Mouse (Mus musculus) neural tube, embryonic 14.5 days (tissue): ENCODE measurements around the gene Unc13d. TPM values are rescaled to one million over a fixed set of nuclear protein-coding genes. Genes with fewer than 3 reads are reported as not detected.

Experiments used
- ATAC-seq: fragments of 200-750 bp; cut with Nextera tagmentation; 2 replicates; pipeline ENCODE4 v1.8.0; 2017; ENCODE audit warnings: low read depth, mild to moderate bottlenecking, moderate TSS enrichment, moderate library complexity
- H3K27ac ChIP-seq: fragments of 300-500 bp; sonication (generic); 2 replicates; pipeline ENCODE4 v1.5.1; 2014; ENCODE audit warnings: low read depth, mild to moderate bottlenecking, control low read depth, low read length, moderate library complexity, mixed read lengths
- H3K27me3 ChIP-seq: fragments of 300-500 bp; sonication (generic); 2 replicates; pipeline ENCODE4 v1.6.1; 2014; ENCODE audit warnings: low read length; ENCODE audit not compliant: control insufficient read depth, insufficient read depth
- H3K36me3 ChIP-seq: fragments of 300-500 bp; sonication (generic); 2 replicates; pipeline ENCODE4 v1.6.1; 2014; ENCODE audit warnings: low read length, mixed read lengths; ENCODE audit not compliant: control insufficient read depth, insufficient read depth
- H3K4me1 ChIP-seq: fragments of 300-500 bp; sonication (generic); 2 replicates; pipeline ENCODE4 v1.6.1; 2014; ENCODE audit warnings: low read length; ENCODE audit not compliant: control insufficient read depth, insufficient read depth
- H3K4me2 ChIP-seq: fragments of 300-500 bp; sonication (generic); 2 replicates; pipeline ENCODE4 v1.6.1; 2014; ENCODE audit warnings: mild to moderate bottlenecking, low read depth, low read length, control low read depth
- H3K4me3 ChIP-seq: fragments of 300-500 bp; sonication (generic); 2 replicates; pipeline ENCODE4 v1.5.1; 2014; ENCODE audit warnings: low read depth, low read length, control low read depth, mixed read lengths
- H3K9ac ChIP-seq: fragments of 300-500 bp; sonication (generic); replicated peaks from 2 replicates; pipeline ENCODE4 v1.6.1; 2014; ENCODE audit warnings: low read depth, mild to moderate bottlenecking, control low read depth, low read length, mixed read lengths
- H3K9me3 ChIP-seq: fragments of 300-500 bp; sonication (generic); 2 replicates; pipeline ENCODE4 v1.6.1; 2016; ENCODE audit warnings: low read length; ENCODE audit not compliant: control insufficient read depth
- WGBS: fragments of 180-500 bp; shearing (Covaris S2); extraction: QIAGEN DNeasy Blood & Tissue Kit; methylation state at CpG from one replicate; pipeline ENCODE4 v1.1.7; 2014; 5-methylcytosine and 5-hydroxymethylcytosine counted together
- polyA plus RNA-seq: library from polyadenylated mRNA; unstranded; fragments of >200 nt; fragmentation: Nextera tagmentation; extraction: Ambion mirVana; gene quantifications from 2 replicates; pipeline ENCODE4 v1.2.1, GENCODE M21; 2014

The Unc13d gene
- polyA plus RNA-seq, 1 experiment from 2014 or later: 0.88 TPM

DNA sequence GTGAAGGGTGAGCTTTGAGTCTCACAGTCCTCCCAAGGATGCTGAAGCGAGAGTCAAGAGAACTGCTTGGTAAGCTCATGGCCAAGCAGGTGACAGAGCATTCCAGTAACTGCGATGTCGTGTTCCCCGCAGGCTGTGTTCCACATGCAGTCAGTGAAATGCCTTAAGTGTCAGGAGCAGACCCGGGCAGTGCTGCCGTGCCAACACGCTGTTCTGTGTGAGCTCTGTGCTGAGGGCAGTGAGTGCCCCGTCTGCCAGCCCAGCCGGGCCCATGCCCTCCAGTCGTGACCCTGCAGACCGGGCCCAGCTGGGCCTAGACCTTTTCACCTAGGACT is 18.1 kb downstream of the Unc13d start:
- Histone ChIP-seq H3K27ac (no peak overlapping the region), H3K4me3 (no peak overlapping the region), H3K4me2 (no peak overlapping the region), H3K27me3 (no peaks in the 10 kb centered on the region), H3K9ac (no peak overlapping the region), H3K4me1 (no peaks in the 10 kb centered on the region), H3K9me3 (no peaks in the 10 kb centered on the region), H3K36me3 (peaks cover 67% of the 10 kb centered on the region)
- 97% methylated on average over 11 of the region's 11 CpGs for WGBS
- no peak for ATAC-seq

DNA sequence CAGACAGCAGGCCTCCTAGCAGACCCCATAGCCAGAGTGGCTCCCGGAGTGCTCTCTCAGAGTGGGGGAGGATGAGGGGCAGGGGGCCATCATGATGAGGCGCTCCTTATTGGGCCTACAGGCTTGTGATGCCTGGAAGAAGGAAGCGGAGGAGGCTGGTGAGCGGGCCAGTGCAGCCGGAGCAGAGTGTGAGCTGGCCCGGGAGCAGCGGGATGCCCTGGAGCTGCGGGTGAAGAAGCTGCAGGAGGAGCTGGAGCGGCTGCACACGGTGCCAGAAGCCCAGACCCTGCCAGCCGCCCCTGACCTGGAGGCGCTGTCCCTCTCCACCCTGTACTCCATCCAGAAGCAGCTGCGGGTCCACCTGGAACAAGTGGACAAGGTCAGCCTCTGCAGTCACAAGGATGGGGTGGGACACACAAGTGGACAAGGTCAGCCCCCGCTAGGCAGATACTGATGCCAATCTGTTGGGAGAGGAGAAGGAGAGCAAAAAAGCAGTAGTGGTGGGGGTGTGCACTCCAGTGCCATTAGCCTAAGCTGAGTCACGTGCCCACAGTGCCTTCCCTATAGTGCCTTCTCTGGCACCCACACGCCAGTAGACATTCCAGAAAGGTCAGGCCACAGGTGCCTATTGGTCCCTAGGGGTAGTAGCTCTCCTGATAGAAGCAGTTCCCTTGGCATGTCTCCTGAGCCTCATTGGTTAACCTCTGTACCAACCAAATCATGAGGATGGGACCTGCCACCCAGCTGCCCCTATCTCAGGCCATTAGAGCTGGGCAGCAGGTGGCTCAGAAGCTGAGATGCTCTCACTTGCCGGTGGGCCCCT is 18.7 kb downstream of the Unc13d start:
- no peak overlapping the region for H3K4me3 ChIP-seq
- 93% methylated on average over 17 of the region's 17 CpGs for WGBS
- no peaks in the 10 kb centered on the region for H3K27me3 ChIP-seq
- H3K9ac ChIP-seq: no peak overlapping the region
- H3K4me2 ChIP-seq: no peak overlapping the region
- no peak for ATAC-seq
- no peak overlapping the region for H3K27ac ChIP-seq
- no peaks in the 10 kb centered on the region for H3K4me1 ChIP-seq
- H3K9me3 ChIP-seq: no peaks in the 10 kb centered on the region
- H3K36me3 ChIP-seq: peaks cover 67% of the 10 kb centered on the region

DNA sequence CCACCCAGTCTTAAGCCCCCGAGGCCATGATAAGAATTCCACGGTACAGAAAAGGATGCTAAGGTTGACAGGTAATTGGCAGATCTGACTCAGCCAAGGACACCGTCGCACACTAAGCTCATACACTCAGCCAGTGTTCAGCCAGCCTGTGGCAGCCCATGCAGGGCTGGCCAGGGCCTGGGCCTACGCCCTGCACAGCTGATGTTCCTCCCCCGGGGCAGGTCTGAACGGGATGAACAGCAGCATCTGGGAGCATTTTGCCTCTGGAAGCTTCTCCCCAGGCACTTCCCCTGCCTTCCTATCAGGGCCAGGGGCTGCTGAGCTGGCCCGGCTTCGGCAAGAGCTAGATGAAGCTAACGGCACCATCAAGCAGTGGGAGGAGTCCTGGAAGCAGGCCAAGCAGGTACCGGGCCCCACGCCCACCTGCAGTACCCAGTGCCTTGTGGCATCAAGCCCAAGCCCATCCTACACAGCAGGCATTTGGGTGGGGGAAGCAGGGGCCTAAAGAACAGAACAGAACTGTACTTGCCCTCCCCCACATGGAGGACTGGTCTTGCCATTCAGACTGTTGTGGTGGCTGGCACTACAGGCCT is 19.6 kb downstream of the Unc13d start:
- Histone ChIP-seq H3K27ac (no peak overlapping the region), H3K9me3 (no peaks in the 10 kb centered on the region), H3K36me3 (peaks cover 74% of the 10 kb centered on the region), H3K27me3 (no peaks in the 10 kb centered on the region), H3K9ac (no peak overlapping the region), H3K4me2 (no peak overlapping the region), H3K4me1 (no peaks in the 10 kb centered on the region), H3K4me3 (no peak overlapping the region)
- ATAC-seq: no peak
- 85% methylated on average over 12 of the region's 12 CpGs for WGBS

DNA sequence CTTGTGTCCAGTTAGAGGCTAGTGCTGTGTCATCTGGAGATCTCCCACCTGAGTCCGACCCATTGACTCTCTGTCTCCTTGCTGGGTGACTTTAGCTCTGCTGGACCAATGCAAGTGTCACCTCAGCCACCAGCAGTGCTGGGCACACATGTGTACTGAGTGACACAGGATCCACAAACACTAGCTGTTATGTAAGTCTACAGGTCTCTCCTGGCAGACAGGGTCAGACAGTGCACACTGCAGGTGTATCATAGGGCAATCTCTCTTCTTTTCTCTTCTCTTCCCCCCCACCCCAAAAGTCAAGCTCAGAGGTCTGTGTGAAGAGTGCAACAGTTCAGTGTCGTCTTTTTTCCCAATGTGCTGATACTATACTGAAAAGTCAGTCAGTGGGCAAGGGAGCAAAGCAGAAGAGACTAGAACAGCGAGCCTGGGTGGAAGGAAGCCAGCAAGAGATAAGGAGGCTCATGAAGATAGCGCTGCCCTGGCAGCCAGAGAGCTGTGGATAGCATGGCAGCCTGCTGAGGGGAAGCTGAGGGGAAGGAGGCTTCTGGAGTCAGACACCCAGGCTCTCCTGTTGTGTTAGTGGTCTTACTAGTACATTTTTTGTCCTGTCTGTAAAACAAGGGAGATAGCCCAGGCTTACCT is 20.4 kb downstream of the Unc13d start:
- H3K27ac ChIP-seq: no peak overlapping the region
- no peak for ATAC-seq
- no peak overlapping the region for H3K4me2 ChIP-seq
- H3K9ac ChIP-seq: no peak overlapping the region
- H3K9me3 ChIP-seq: no peaks in the 10 kb centered on the region
- H3K36me3 ChIP-seq: peaks cover 79% of the 10 kb centered on the region
- 89% methylated on average over 4 of the region's 4 CpGs for WGBS
- H3K4me1 ChIP-seq: no peaks in the 10 kb centered on the region
- no peaks in the 10 kb centered on the region for H3K27me3 ChIP-seq
- no peak overlapping the region for H3K4me3 ChIP-seq

DNA sequence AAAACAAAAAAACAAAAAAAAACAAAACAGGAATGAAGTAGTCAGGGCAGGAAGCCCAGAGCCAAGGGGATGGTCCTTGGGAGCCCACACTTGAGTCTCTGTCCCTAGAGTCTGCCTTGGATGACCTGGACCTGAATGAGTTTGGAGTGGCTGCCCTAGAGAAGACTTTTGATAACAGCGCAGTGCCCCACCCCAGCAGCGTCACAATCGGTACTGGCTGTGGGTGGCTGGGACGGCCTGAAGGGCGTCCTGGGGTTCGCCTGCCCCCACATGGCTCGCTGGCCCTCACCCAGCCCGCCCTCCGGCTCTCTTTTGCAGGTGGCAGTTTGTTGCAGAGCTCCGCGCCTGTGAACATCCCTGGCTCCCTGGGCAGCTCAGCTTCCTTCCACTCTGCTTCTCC is 21.9 kb downstream of the Unc13d start:
- H3K9me3 ChIP-seq: no peaks in the 10 kb centered on the region
- no peak for ATAC-seq
- H3K36me3 ChIP-seq: peaks cover 75% of the 10 kb centered on the region
- WGBS: 96% methylated on average over 11 of the region's 11 CpGs
- H3K4me1 ChIP-seq: no peaks in the 10 kb centered on the region
- H3K4me3 ChIP-seq: no peak overlapping the region
- no peak overlapping the region for H3K4me2 ChIP-seq
- no peak overlapping the region for H3K9ac ChIP-seq
- no peaks in the 10 kb centered on the region for H3K27me3 ChIP-seq
- no peak overlapping the region for H3K27ac ChIP-seq

DNA sequence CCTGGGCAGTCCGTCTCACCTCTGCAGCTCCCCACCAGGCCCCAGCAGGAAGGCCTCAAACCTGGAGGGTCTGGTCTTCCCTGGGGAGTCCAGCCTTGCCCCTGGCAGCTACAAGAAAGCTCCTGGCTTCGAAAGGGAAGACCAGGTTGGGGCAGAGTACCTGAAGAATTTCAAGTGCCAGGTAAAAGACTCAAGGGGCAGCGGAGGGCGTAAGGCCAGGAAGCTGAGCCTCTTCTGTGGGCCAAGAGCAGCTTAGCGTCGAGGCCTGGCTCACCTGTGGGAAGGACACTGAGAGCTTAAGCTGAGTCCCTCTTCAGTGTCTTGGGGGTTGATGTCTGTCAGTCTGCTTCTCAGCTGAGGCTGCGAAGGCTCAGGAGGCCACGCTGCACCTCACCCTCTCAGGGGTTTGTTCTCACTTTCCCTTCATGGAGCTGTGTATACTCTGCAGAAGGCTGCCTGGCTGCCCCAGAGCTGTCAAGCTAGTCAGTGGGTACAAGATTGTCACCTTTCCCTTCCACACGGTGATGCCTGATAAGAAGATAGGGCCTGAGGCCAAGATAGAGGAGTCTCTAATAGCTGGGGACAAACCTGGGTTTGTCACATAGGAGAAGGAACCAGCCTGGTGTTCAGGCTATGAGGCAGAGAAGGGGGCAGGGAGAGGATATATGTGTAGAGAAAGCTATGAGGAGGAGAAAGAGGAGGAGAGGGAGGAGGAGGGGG is 24.1 kb downstream of the Unc13d start:
- Histone ChIP-seq H3K36me3 (peaks cover 73% of the 10 kb centered on the region), H3K9ac (no peak overlapping the region), H3K4me3 (no peak overlapping the region), H3K27me3 (no peaks in the 10 kb centered on the region), H3K9me3 (no peaks in the 10 kb centered on the region), H3K4me1 (no peaks in the 10 kb centered on the region), H3K4me2 (no peak overlapping the region), H3K27ac (no peak overlapping the region)
- ATAC-seq: no peak
- 98% methylated on average over 9 of the region's 9 CpGs for WGBS

DNA sequence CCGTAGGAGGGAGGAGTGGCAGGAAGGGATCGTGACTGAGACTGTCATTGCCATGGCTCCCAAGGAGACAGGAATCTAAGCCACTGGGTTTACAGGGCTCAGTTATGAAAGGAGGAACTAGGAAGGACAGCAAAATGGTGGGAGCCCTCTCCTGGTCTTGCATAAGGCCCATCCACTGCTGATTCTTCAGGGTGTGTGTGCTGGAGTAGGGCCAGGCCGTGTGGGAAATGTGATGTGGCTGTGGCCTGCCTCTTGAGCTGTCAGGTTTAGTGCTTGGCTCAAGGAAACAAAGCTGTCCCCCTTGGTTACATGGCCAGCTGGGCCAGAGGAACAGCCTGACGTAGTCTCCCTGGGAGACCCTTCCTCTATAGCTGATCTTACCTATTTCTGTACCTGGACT is 27.6 kb downstream of the Unc13d start:
- ATAC-seq: no peak
- Histone ChIP-seq H3K9me3 (no peaks in the 10 kb centered on the region), H3K27ac (no peak overlapping the region), H3K4me3 (no peak overlapping the region), H3K36me3 (peaks cover 47% of the 10 kb centered on the region), H3K4me1 (no peaks in the 10 kb centered on the region), H3K27me3 (no peaks in the 10 kb centered on the region), H3K4me2 (no peak overlapping the region), H3K9ac (no peak overlapping the region)
- 88% methylated on average over 4 of the region's 4 CpGs for WGBS

DNA sequence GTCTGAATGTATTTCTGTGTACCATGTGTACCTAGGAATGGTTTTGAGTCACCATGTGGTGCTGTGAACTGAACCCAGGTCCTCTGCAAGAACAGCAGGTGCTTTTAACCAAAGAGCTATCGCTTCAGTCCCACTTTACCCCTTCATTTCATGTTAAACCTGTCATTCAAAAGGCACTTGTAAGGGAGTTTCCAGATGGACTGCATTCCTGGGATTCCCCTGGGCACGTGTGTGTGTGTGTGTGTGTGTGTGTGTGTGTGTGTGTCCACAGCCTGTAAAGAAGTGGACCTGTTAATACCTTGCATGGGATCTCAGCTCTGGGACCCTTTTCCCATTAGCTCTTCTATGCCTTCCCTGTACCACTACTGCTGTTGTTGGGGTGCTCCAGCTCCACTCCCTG is 28.2 kb downstream of the Unc13d start:
- WGBS: 98% methylated on average over 2 of the region's 2 CpGs
- Histone ChIP-seq H3K9ac (no peak overlapping the region), H3K27ac (no peak overlapping the region), H3K4me1 (no peaks in the 10 kb centered on the region), H3K9me3 (no peaks in the 10 kb centered on the region), H3K36me3 (peaks cover 42% of the 10 kb centered on the region), H3K27me3 (no peaks in the 10 kb centered on the region), H3K4me2 (no peak overlapping the region), H3K4me3 (no peak overlapping the region)
- no peak for ATAC-seq

DNA sequence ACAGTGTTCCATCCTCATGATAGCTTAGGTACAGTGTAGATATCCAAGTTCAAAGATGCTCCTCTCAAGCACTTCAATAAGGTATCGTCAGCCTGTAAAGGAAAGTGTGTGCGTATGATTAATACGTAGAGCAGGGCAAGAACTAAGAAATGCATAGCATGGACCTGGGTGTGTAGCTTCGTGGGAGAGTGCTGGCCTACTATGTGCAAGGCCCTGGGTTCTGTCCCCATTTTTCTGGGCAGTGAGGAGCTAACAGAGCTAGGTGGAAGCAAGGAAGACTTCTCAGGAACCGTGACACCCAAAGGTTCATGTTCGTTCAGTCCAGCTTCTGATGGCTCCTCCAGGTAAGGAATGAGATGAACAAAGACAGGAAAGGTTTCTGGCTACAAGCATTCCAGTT is 32.6 kb downstream of the Unc13d start:
- peaks cover 19% of the 10 kb centered on the region for H3K36me3 ChIP-seq
- H3K27me3 ChIP-seq: no peaks in the 10 kb centered on the region
- no peak for ATAC-seq
- WGBS: 95% methylated on average over 6 of the region's 6 CpGs
- no peaks in the 10 kb centered on the region for H3K9me3 ChIP-seq
- no peak overlapping the region for H3K9ac ChIP-seq
- no peak overlapping the region for H3K4me3 ChIP-seq
- no peak overlapping the region for H3K27ac ChIP-seq
- no peak overlapping the region for H3K4me2 ChIP-seq
- H3K4me1 ChIP-seq: no peaks in the 10 kb centered on the region
